Mouse (Mus musculus): ENCODE data around the gene Hjurp. TPM values are rescaled to one million over a fixed set of nuclear protein-coding genes. Genes with fewer than 3 reads are reported as not detected.

Gene Hjurp
- total and polyA plus RNA-seq, 3 experiments = 52.9 to 327 (median 221) TPM

DNA sequence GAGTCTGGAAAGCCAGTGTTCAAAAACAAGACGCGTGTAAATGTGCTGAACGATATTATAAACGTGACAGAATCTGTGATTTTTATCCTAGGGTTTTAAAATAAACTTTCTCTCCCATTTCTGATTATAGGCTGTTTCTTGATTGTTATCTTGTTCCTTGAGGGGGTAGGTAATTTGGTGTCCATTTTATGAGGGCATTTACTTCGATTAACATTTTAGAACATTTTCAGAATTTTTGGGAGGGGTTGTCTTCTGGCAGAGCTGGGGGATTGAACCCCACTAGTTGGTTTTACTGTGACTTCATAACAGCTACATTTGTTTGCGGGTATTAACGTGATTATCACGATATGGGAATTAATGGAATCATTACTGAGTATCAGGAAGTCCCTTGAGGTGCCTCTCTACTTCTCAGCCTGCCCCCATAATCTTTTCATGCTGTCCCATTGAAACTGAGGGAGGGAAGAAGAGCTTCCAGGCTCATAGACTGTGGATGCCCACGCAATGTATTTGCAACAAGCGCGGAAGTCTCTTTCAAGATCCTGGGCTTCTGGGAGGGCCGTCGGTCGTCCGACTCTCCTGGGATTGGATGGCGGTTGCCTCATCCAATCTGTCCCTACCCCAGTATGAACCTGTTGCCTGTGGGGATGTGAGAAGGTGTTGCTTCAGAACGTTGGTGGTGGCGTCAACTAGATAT, 532 bp upstream of the Hjurp start:
- Histone ChIP-seq H3K9me3 (replicated peaks) (no peaks in the 10 kb centered on the region), H3K27me3 (ENCODE audit: insufficient read depth, low read length) (peaks cover 7% of the 10 kb centered on the region; the same call in 1 of the 2 replicates), H3K36me3 (replicated peaks) (peaks cover 34% of the 10 kb centered on the region), H3K4me3 (ENCODE audit: low read depth, low read length) (peak overlapping the region; percentile 72), H3K4me1 (ENCODE audit: insufficient read depth, low read depth, low read length) (peaks cover 52% of the 10 kb centered on the region)
- ATAC-seq (ENCODE audit: extremely low read depth, insufficient number of reproducible peaks, low FRiP score, poor library complexity, severe bottlenecking) = no peak
- DNase-seq (ENCODE audit: low spot score) = no peak
- TF ChIP-seq GATA2 (IDR thresholded peaks at IDR 0.05; ENCODE audit: borderline replicate concordance, low read depth, low read length) (no peak), TAL1 (conservative IDR thresholded peaks at IDR 0.05; ENCODE audit: low read depth, low read length) (no peak), GATA1 (IDR thresholded peaks at IDR 0.05; ENCODE audit: borderline replicate concordance, low read length) (no peak), CTCF (IDR thresholded peaks at IDR 0.05; ENCODE audit: low read depth, low read length) (no peak), POLR2AphosphoS5 (IDR thresholded peaks at IDR 0.05; ENCODE audit: insufficient replicate concordance, low read depth, low read length) (no peak)

- no peaks in the 10 kb centered on the region; the same call in 1 of the 2 replicates for H3K9me3 ChIP-seq (replicated peaks)
- H3K4me3 ChIP-seq (ENCODE audit: low read depth, low read length) = peak overlapping the region; percentile 72
- ATAC-seq (ENCODE audit: extremely low read depth, insufficient number of reproducible peaks, low FRiP score, poor library complexity, severe bottlenecking) (peak; percentile 4), DNase-seq (ENCODE audit: low spot score) (no peak)
- no peak for TF ChIP-seq TAL1 (conservative IDR thresholded peaks at IDR 0.05; ENCODE audit: low read depth, low read length)
- no peak for TF ChIP-seq GATA2 (IDR thresholded peaks at IDR 0.05; ENCODE audit: borderline replicate concordance, low read depth, low read length)
- no peak for TF ChIP-seq GATA1 (IDR thresholded peaks at IDR 0.05; ENCODE audit: borderline replicate concordance, low read length)
- no peak for TF ChIP-seq CTCF (IDR thresholded peaks at IDR 0.05; ENCODE audit: low read depth, low read length)
- TF ChIP-seq POLR2AphosphoS5 (IDR thresholded peaks at IDR 0.05; ENCODE audit: insufficient replicate concordance, low read depth, low read length) = no peak
- H3K4me1 ChIP-seq (ENCODE audit: insufficient read depth, low read depth, low read length) = peaks cover 52% of the 10 kb centered on the region
- H3K27me3 ChIP-seq (ENCODE audit: insufficient read depth, low read length) = peaks cover 7% of the 10 kb centered on the region; the same call in 1 of the 2 replicates
- H3K36me3 ChIP-seq (replicated peaks) = peaks cover 47% of the 10 kb centered on the region
Observed at GRCm38 (mm10) chr1:88276524-88277097, 822 bp downstream of the Hjurp start.

- H3K36me3 ChIP-seq (replicated peaks) = peaks cover 53% of the 10 kb centered on the region
- no peak for TF ChIP-seq TAL1 (conservative IDR thresholded peaks at IDR 0.05; ENCODE audit: low read depth, low read length)
- no peak for TF ChIP-seq CTCF (IDR thresholded peaks at IDR 0.05; ENCODE audit: low read depth, low read length)
- no peak for TF ChIP-seq GATA2 (IDR thresholded peaks at IDR 0.05; ENCODE audit: borderline replicate concordance, low read depth, low read length)
- TF ChIP-seq POLR2AphosphoS5 (IDR thresholded peaks at IDR 0.05; ENCODE audit: insufficient replicate concordance, low read depth, low read length) = no peak
- TF ChIP-seq GATA1 (IDR thresholded peaks at IDR 0.05; ENCODE audit: borderline replicate concordance, low read length) = no peak
- 0 out of 2 replicates have a peak, but pooled peaks cover 4% of the 10 kb centered on the region for H3K27me3 ChIP-seq (ENCODE audit: insufficient read depth, low read length)
- peak overlapping the region; percentile 72 for H3K4me3 ChIP-seq (ENCODE audit: low read depth, low read length)
- ATAC-seq (ENCODE audit: extremely low read depth, insufficient number of reproducible peaks, low FRiP score, poor library complexity, severe bottlenecking) = no peak
- no peak for DNase-seq (ENCODE audit: low spot score)
- no peaks in the 10 kb centered on the region; the same call in 1 of the 2 replicates for H3K9me3 ChIP-seq (replicated peaks)
- peaks cover 52% of the 10 kb centered on the region for H3K4me1 ChIP-seq (ENCODE audit: insufficient read depth, low read depth, low read length)
Observed at GRCm38 (mm10) chr1:88275698-88276523, 1.5 kb downstream of the Hjurp start.

DNA sequence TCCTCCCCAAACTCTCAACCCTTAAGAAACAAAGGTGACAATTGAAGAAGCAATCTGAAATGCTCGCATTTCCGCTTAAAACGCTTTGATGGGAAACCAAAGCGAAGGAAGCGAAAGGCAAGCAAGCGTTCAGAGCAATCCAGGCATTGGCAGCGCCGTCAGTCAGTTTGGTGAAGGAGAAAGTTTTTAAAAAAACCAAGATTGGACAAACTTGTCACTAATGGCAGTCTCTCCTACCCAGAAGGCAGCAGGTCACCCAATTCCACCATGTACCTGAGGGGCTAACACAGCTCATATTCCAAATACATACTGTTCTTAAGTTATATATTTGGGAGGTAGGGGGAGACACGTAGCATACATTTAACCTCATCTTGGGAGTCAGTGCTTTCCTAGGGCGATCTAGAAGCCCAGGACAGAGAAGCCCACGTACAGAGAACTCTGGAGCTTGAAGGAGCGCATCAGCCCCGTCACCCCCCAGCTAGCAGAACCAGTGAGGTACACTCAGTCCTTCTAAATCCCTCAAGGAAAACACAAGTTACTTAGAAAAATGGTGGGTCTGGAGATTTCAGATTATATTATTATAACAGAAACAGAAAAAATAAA, 2.3 kb downstream of the Hjurp start:
- ATAC-seq (ENCODE audit: extremely low read depth, insufficient number of reproducible peaks, low FRiP score, poor library complexity, severe bottlenecking) (no peak), DNase-seq (ENCODE audit: low spot score) (no peak)
- Histone ChIP-seq H3K27me3 (ENCODE audit: insufficient read depth, low read length) (0 out of 2 replicates have a peak, but pooled peaks cover 3% of the 10 kb centered on the region), H3K4me1 (ENCODE audit: insufficient read depth, low read depth, low read length) (peaks cover 52% of the 10 kb centered on the region), H3K9me3 (replicated peaks) (no peaks in the 10 kb centered on the region; the same call in 1 of the 2 replicates), H3K4me3 (ENCODE audit: low read depth, low read length) (no peak overlapping the region), H3K36me3 (replicated peaks) (peaks cover 58% of the 10 kb centered on the region)
- no peak for TF ChIP-seq POLR2AphosphoS5 (IDR thresholded peaks at IDR 0.05; ENCODE audit: insufficient replicate concordance, low read depth, low read length)
- TF ChIP-seq GATA1 (IDR thresholded peaks at IDR 0.05; ENCODE audit: borderline replicate concordance, low read length) = no peak
- TF ChIP-seq TAL1 (conservative IDR thresholded peaks at IDR 0.05; ENCODE audit: low read depth, low read length) = no peak
- no peak for TF ChIP-seq GATA2 (IDR thresholded peaks at IDR 0.05; ENCODE audit: borderline replicate concordance, low read depth, low read length)
- TF ChIP-seq CTCF (IDR thresholded peaks at IDR 0.05; ENCODE audit: low read depth, low read length) = no peak

DNA sequence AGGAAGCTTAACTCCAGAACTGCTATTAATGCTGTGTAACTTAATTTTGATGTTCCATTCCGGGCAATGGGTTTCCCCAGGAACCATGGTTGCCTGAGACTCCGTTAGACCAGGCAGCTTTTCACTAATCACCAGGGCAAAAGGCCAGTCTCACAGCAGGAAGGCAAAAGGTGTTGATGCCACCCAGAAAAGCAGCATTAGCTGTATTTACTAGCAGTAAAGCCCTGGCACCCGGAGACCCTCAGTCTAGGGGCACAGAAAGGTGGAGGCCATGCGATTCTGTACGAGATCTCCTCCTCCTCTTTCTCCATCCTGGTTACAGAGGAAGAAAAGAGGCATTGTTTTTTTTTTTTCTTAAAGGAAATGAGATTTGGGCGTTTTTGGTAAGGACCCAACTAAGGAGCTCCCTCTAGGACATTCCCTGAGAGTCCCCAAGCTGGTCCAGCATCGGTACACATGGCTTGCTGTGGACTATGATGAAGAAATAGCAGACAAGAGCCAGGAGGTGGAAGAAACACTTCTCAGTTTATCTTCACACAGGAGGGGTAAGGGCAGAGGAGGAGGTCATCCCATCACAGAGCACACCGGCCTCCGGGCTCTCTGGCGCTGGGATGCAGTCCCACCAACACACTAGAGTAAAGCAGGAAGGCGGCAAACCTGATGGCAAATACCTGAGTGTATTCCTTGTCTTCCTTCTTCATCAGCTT, 2.9 kb downstream of the Hjurp start:
- TF ChIP-seq CTCF (IDR thresholded peaks at IDR 0.05; ENCODE audit: low read depth, low read length) = no peak
- no peak for TF ChIP-seq GATA1 (IDR thresholded peaks at IDR 0.05; ENCODE audit: borderline replicate concordance, low read length)
- TF ChIP-seq POLR2AphosphoS5 (IDR thresholded peaks at IDR 0.05; ENCODE audit: insufficient replicate concordance, low read depth, low read length) = no peak
- no peak for TF ChIP-seq GATA2 (IDR thresholded peaks at IDR 0.05; ENCODE audit: borderline replicate concordance, low read depth, low read length)
- TF ChIP-seq TAL1 (conservative IDR thresholded peaks at IDR 0.05; ENCODE audit: low read depth, low read length) = no peak
- Histone ChIP-seq H3K4me3 (ENCODE audit: low read depth, low read length) (no peak overlapping the region), H3K9me3 (replicated peaks) (no peaks in the 10 kb centered on the region; the same call in 1 of the 2 replicates), H3K36me3 (replicated peaks) (peaks cover 65% of the 10 kb centered on the region), H3K4me1 (ENCODE audit: insufficient read depth, low read depth, low read length) (peaks cover 50% of the 10 kb centered on the region), H3K27me3 (ENCODE audit: insufficient read depth, low read length) (no peaks in the 10 kb centered on the region)
- no peak for ATAC-seq (ENCODE audit: extremely low read depth, insufficient number of reproducible peaks, low FRiP score, poor library complexity, severe bottlenecking)
- no peak for DNase-seq (ENCODE audit: low spot score)
